Mouse (Mus musculus) E14TG2a.4 (cell line): ENCODE results near the gene Avil.

Experiments used
- CTCF ChIP-seq: conservative IDR thresholded peaks from 2 replicates; pipeline ENCODE4 v1.5.1; 2014; ENCODE audit warnings: low read length
- NANOG ChIP-seq: IDR thresholded peaks from 2 replicates; pipeline ENCODE4 v1.6.1; 2014; ENCODE audit warnings: borderline replicate concordance, low read length, mixed read lengths

DNA sequence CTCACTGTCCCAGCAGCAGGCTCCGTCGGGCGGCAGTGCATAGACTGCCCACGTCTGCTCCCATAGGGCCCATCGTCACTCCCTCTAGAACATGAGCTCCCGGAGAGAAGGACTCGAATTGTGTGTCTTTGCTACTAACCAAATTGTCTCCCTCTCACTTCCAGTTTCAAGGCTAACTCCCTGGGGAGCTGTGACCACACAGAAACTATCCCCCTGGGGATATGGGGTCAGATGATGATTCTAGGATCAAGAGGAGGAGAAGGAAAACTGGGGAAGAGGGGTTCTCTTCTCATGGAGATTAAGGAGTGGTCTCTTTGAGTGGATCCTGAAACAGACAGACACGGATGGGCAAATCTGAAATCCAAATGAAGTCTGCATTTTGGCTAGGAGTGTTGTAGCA, 40.0 kb upstream of the Avil start:
- TF ChIP-seq CTCF = no peak
- TF ChIP-seq NANOG = no peak
